Mouse (Mus musculus): ENCODE measurements at regions not wholly inside any gene's neighbourhood (a gene's known extent, or its start where the extent isn't known, plus 50 kb on each side); places are given as distances from the start of the nearest gene placed in this dataset.

DNA sequence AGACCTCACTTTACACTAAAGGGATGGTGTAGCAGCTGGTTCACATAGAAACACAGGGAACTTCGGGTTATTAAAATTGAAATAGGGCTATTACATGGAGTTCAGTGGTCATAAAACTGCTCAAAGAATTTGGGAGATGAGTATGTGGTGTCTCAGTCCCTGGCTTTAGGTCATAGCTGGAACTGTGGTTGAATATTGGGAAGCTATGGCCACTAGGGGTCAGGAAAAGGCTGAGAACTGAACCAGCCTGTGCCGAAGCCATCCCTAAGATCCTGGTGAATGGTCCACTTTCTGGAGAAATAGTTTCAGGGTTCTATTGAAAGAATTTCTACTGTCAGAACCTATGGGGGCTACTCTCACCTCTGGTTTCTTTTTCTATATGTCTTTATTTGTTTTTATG lies 229.0 kb downstream of the Ankrd50 start:
- Histone ChIP-seq H3K4me3 (ENCODE audit: low read length) (no peak overlapping the region), H3K4me2 (ENCODE audit: low read depth, low read length) (no peak overlapping the region), H3K36me3 (ENCODE audit: control insufficient read depth, insufficient read depth) (no peaks in the 10 kb centered on the region), H3K9ac (ENCODE audit: low read length) (no peak overlapping the region), H3K27me3 (ENCODE audit: control insufficient read depth, insufficient read depth, low read length) (no peaks in the 10 kb centered on the region), H3K4me1 (ENCODE audit: control insufficient read depth, insufficient read depth, low read length) (peaks cover 14% of the 10 kb centered on the region), H3K9me3 (replicated peaks; ENCODE audit: control insufficient read depth, low read length) (no peaks in the 10 kb centered on the region; the same call in 1 of the 2 replicates), H3K27ac (ENCODE audit: low read length) (no peak overlapping the region)
- ATAC-seq (replicated peaks; ENCODE audit: extremely low read depth, insufficient read depth, low FRiP score), result no peak
- 11% methylated on average over 2 of the region's 2 CpGs for WGBS

GRCm38 (mm10) chr3:38254896-38255295 lies 229.7 kb downstream of the Ankrd50 start:
- Histone ChIP-seq H3K4me2 (ENCODE audit: low read depth, low read length) (no peak overlapping the region), H3K27me3 (ENCODE audit: control insufficient read depth, insufficient read depth, low read length) (no peaks in the 10 kb centered on the region), H3K4me3 (ENCODE audit: low read length) (no peak overlapping the region), H3K9me3 (replicated peaks; ENCODE audit: control insufficient read depth, low read length) (no peaks in the 10 kb centered on the region; the same call in 1 of the 2 replicates), H3K36me3 (ENCODE audit: control insufficient read depth, insufficient read depth) (no peaks in the 10 kb centered on the region), H3K9ac (ENCODE audit: low read length) (no peak overlapping the region), H3K27ac (ENCODE audit: low read length) (peak overlapping the region; percentile 64), H3K4me1 (ENCODE audit: control insufficient read depth, insufficient read depth, low read length) (peaks cover 14% of the 10 kb centered on the region)
- ATAC-seq (replicated peaks; ENCODE audit: extremely low read depth, insufficient read depth, low FRiP score), result peak; percentile 85
- WGBS, result 14% methylated on average over 2 of the region's 2 CpGs

GRCm38 (mm10) chr3:38251592-38251991 lies 233.1 kb downstream of the Ankrd50 start:
- Histone ChIP-seq H3K4me2 (ENCODE audit: low read depth, low read length) (no peak overlapping the region), H3K27ac (ENCODE audit: low read length) (no peak overlapping the region), H3K36me3 (ENCODE audit: control insufficient read depth, insufficient read depth) (no peaks in the 10 kb centered on the region), H3K9me3 (replicated peaks; ENCODE audit: control insufficient read depth, low read length) (no peaks in the 10 kb centered on the region; the same call in 1 of the 2 replicates), H3K4me3 (ENCODE audit: low read length) (no peak overlapping the region), H3K9ac (ENCODE audit: low read length) (no peak overlapping the region), H3K27me3 (ENCODE audit: control insufficient read depth, insufficient read depth, low read length) (no peaks in the 10 kb centered on the region), H3K4me1 (ENCODE audit: control insufficient read depth, insufficient read depth, low read length) (peaks cover 9% of the 10 kb centered on the region)
- WGBS, result 62% methylated on average over 2 of the region's 2 CpGs
- ATAC-seq (replicated peaks; ENCODE audit: extremely low read depth, insufficient read depth, low FRiP score), result no peak

- Histone ChIP-seq H3K4me3 (ENCODE audit: low read length) (no peak overlapping the region), H3K27ac (ENCODE audit: low read length) (no peak overlapping the region), H3K9me3 (replicated peaks; ENCODE audit: control insufficient read depth, low read length) (no peaks in the 10 kb centered on the region; the same call in 1 of the 2 replicates), H3K9ac (ENCODE audit: low read length) (no peak overlapping the region), H3K36me3 (ENCODE audit: control insufficient read depth, insufficient read depth) (no peaks in the 10 kb centered on the region), H3K27me3 (ENCODE audit: control insufficient read depth, insufficient read depth, low read length) (no peaks in the 10 kb centered on the region), H3K4me1 (ENCODE audit: control insufficient read depth, insufficient read depth, low read length) (peaks cover 9% of the 10 kb centered on the region), H3K4me2 (ENCODE audit: low read depth, low read length) (0 out of 2 replicates have a peak overlapping the region, but pooled peaks have one; percentile 10)
- ATAC-seq (replicated peaks; ENCODE audit: extremely low read depth, insufficient read depth, low FRiP score), result no peak
- WGBS, result 75% methylated on average over 5 of the region's 5 CpGs
Observed at GRCm38 (mm10) chr3:38250552-38250951, 234.1 kb downstream of the Ankrd50 start.

DNA sequence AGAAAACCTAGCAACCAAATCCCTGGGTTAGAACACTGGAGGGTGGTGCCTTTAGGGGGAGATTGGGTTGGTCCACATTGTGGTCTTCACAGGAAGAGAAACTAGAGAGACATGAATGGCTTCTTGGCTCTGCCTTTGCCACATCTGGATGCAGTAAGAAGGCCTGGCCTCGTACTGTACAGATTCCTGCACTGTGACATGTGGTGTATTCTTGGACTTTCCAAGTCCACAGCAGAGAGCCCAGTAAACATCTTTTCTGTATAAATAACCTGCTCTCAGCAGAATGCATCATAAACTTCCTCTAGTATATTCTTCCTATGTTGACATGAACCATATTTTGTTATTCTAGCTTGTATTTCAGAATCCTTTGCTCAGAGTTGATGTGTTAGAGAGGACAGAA lies 235.7 kb downstream of the Ankrd50 start:
- no peak overlapping the region for H3K27ac ChIP-seq (ENCODE audit: low read length)
- H3K4me3 ChIP-seq (ENCODE audit: low read length), result no peak overlapping the region
- H3K4me2 ChIP-seq (ENCODE audit: low read depth, low read length), result no peak overlapping the region
- H3K9me3 ChIP-seq (replicated peaks; ENCODE audit: control insufficient read depth, low read length), result no peaks in the 10 kb centered on the region
- no peaks in the 10 kb centered on the region for H3K27me3 ChIP-seq (ENCODE audit: control insufficient read depth, insufficient read depth, low read length)
- no peak for ATAC-seq (replicated peaks; ENCODE audit: extremely low read depth, insufficient read depth, low FRiP score)
- no peaks in the 10 kb centered on the region for H3K36me3 ChIP-seq (ENCODE audit: control insufficient read depth, insufficient read depth)
- H3K4me1 ChIP-seq (ENCODE audit: control insufficient read depth, insufficient read depth, low read length), result peaks cover 4% of the 10 kb centered on the region; the same call in 1 of the 2 replicates
- no peak overlapping the region for H3K9ac ChIP-seq (ENCODE audit: low read length)
- WGBS, result 55% methylated on average over 1 of the region's 1 CpGs

DNA sequence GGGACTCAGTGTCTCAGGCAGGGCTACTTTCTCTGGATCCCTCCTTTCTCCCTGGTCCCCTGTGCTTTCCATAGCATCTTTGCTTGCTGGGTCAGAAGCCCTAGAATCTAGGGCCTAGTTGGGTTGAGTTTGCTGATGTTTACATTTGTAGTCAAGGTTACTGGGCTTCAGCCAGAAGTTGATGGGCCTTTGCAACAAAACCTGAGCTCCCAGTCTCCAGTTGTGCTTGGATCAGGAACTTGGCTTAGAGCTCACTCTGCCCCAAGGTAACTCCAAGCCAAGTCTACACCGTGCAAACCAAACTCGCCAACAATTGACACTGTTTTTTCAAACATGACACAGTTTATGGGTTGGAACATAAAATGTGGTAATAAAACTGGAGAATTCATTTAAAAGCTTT lies 238.2 kb downstream of the Ankrd50 start:
- H3K4me2 ChIP-seq (ENCODE audit: low read depth, low read length), result no peak overlapping the region
- H3K4me3 ChIP-seq (ENCODE audit: low read length), result no peak overlapping the region
- no peak for ATAC-seq (replicated peaks; ENCODE audit: extremely low read depth, insufficient read depth, low FRiP score)
- WGBS, result 66% methylated on average over 2 of the region's 2 CpGs
- H3K27me3 ChIP-seq (ENCODE audit: control insufficient read depth, insufficient read depth, low read length), result no peaks in the 10 kb centered on the region
- no peak overlapping the region for H3K27ac ChIP-seq (ENCODE audit: low read length)
- no peaks in the 10 kb centered on the region for H3K9me3 ChIP-seq (replicated peaks; ENCODE audit: control insufficient read depth, low read length)
- no peaks in the 10 kb centered on the region for H3K36me3 ChIP-seq (ENCODE audit: control insufficient read depth, insufficient read depth)
- H3K9ac ChIP-seq (ENCODE audit: low read length), result no peak overlapping the region
- H3K4me1 ChIP-seq (ENCODE audit: control insufficient read depth, insufficient read depth, low read length), result peaks cover 4% of the 10 kb centered on the region; the same call in 1 of the 2 replicates

GRCm38 (mm10) chr3:38243209-38243608 lies 241.4 kb downstream of the Ankrd50 start:
- H3K4me2 ChIP-seq (ENCODE audit: low read depth, low read length), result no peak overlapping the region
- no peaks in the 10 kb centered on the region for H3K27me3 ChIP-seq (ENCODE audit: control insufficient read depth, insufficient read depth, low read length)
- ATAC-seq (replicated peaks; ENCODE audit: extremely low read depth, insufficient read depth, low FRiP score), result no peak
- H3K27ac ChIP-seq (ENCODE audit: low read length), result no peak overlapping the region
- 86% methylated on average over 3 of the region's 3 CpGs for WGBS
- no peak overlapping the region for H3K9ac ChIP-seq (ENCODE audit: low read length)
- no peak overlapping the region for H3K4me3 ChIP-seq (ENCODE audit: low read length)
- H3K36me3 ChIP-seq (ENCODE audit: control insufficient read depth, insufficient read depth), result no peaks in the 10 kb centered on the region
- H3K9me3 ChIP-seq (replicated peaks; ENCODE audit: control insufficient read depth, low read length), result no peaks in the 10 kb centered on the region
- H3K4me1 ChIP-seq (ENCODE audit: control insufficient read depth, insufficient read depth, low read length), result no peaks in the 10 kb centered on the region

DNA sequence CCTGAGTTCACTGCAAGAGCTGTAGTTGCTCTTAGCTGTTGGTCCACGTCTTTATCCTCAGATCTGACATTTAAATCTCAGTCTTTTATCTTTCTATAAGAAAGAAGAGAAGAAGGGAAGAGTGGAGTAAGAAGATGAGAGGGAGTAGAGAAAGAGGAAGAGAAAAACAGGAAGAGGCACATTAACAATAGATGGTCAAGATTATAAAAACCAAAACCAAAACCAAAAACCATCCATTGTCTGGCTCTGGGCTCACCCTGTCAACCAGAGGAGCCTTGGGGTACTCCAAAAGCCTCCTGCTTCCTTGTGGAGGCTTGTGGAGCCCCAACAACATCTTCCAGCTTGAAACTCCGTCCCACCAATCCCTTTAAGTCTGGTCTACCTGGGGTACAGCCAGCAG lies 247.0 kb downstream of the Ankrd50 start:
- Histone ChIP-seq H3K36me3 (ENCODE audit: control insufficient read depth, insufficient read depth) (no peaks in the 10 kb centered on the region), H3K4me3 (ENCODE audit: low read length) (no peak overlapping the region), H3K9me3 (replicated peaks; ENCODE audit: control insufficient read depth, low read length) (no peaks in the 10 kb centered on the region), H3K4me1 (ENCODE audit: control insufficient read depth, insufficient read depth, low read length) (peaks cover 8% of the 10 kb centered on the region; the same call in 1 of the 2 replicates), H3K9ac (ENCODE audit: low read length) (no peak overlapping the region), H3K4me2 (ENCODE audit: low read depth, low read length) (no peak overlapping the region), H3K27ac (ENCODE audit: low read length) (no peak overlapping the region), H3K27me3 (ENCODE audit: control insufficient read depth, insufficient read depth, low read length) (no peaks in the 10 kb centered on the region)
- WGBS, result 75% methylated on average over 2 of the region's 2 CpGs
- no peak for ATAC-seq (replicated peaks; ENCODE audit: extremely low read depth, insufficient read depth, low FRiP score)

GRCm38 (mm10) chr3:38235736-38236083 lies 248.9 kb downstream of the Ankrd50 start:
- Histone ChIP-seq H3K4me2 (ENCODE audit: low read depth, low read length) (peak overlapping the region; percentile 13; the same call in 1 of the 2 replicates), H3K36me3 (ENCODE audit: control insufficient read depth, insufficient read depth) (no peaks in the 10 kb centered on the region), H3K4me1 (ENCODE audit: control insufficient read depth, insufficient read depth, low read length) (peaks cover 20% of the 10 kb centered on the region), H3K9me3 (replicated peaks; ENCODE audit: control insufficient read depth, low read length) (no peaks in the 10 kb centered on the region), H3K4me3 (ENCODE audit: low read length) (peak overlapping the region; percentile 21; the same call in 1 of the 2 replicates), H3K9ac (ENCODE audit: low read length) (no peak overlapping the region), H3K27me3 (ENCODE audit: control insufficient read depth, insufficient read depth, low read length) (no peaks in the 10 kb centered on the region), H3K27ac (ENCODE audit: low read length) (peak overlapping the region; percentile 71)
- ATAC-seq (replicated peaks; ENCODE audit: extremely low read depth, insufficient read depth, low FRiP score), result no peak
- WGBS, result 63% methylated on average over 9 of the region's 9 CpGs
